Mouse (Mus musculus): ENCODE results near the gene Nipal1. TPM values are rescaled to one million over a fixed set of nuclear protein-coding genes. Genes with fewer than 3 reads are reported as not detected.

Nipal1 gene
- total and polyA plus RNA-seq, 3 experiments, result not detected

GRCm38 (mm10) chr5:72630026-72630425, 17.6 kb upstream of the Nipal1 start:
- dilution Hi-C loops (cut with MboI; ENCODE audit: extremely low pct_ligation_motif_present, extremely low pct_unique_long_range_greater_than_20kb, low sequenced_read_pairs), result no loop called here
- no peak overlapping the region for H3K27ac ChIP-seq (ENCODE audit: insufficient read depth, low read depth)
- no peak overlapping the region for H3K4me2 ChIP-seq (ENCODE audit: insufficient read depth, low read depth, poor library complexity, severe bottlenecking)
- H3K4me1 ChIP-seq (ENCODE audit: control insufficient read depth in 1 of 2, insufficient read depth in 2 of 2), result peaks cover 5% of the 10 kb centered on the region in 2 experiments; a peak in 2 of 4 replicates
- no peaks in the 10 kb centered on the region for H3K27me3 ChIP-seq (replicated peaks)
- H3K9me3 ChIP-seq (replicated peaks; ENCODE audit: low read length), result no peaks in the 10 kb centered on the region
- H3K4me3 ChIP-seq (replicated peaks in 1 of 3; ENCODE audit: low read depth in 2 of 3, low read length in 2 of 3, poor library complexity in 1 of 3), result no peak overlapping the region
- no peak for TF ChIP-seq SMC3 (IDR thresholded peaks at IDR 0.05; ENCODE audit: low read depth, low read length)
- TF ChIP-seq MXI1 (IDR thresholded peaks at IDR 0.05; ENCODE audit: low read depth, low read length), result no peak
- TF ChIP-seq ZMIZ1 (IDR thresholded peaks at IDR 0.05; ENCODE audit: low read depth, low read length), result no peak
- no peak for TF ChIP-seq ZKSCAN1 (IDR thresholded peaks at IDR 0.05; ENCODE audit: borderline replicate concordance, low read depth, low read length)
- in situ Hi-C loops (cut with MboI; ENCODE audit: low pct_ligation_motif_present, low pct_unique_long_range_greater_than_20kb, low sequenced_read_pairs), result no loop called here
- H3K36me3 ChIP-seq (replicated peaks in 1 of 2; ENCODE audit: control insufficient read depth in 1 of 2, insufficient read depth in 1 of 2, low read length in 1 of 2), result no peaks in the 10 kb centered on the region
- H3K9ac ChIP-seq (ENCODE audit: insufficient read depth, low read depth), result no peak overlapping the region
- no peaks in the 10 kb centered on the region for H3K79me2 ChIP-seq (replicated peaks; ENCODE audit: control insufficient read depth, extremely low read depth, insufficient read depth, poor library complexity, severe bottlenecking)
- no peak for DNase-seq (ENCODE audit: extremely low read depth)

GRCm38 (mm10) chr5:72634791-72635271, 12.8 kb upstream of the Nipal1 start:
- H3K27me3 ChIP-seq (replicated peaks), result no peaks in the 10 kb centered on the region
- no peak overlapping the region for H3K9ac ChIP-seq (ENCODE audit: insufficient read depth, low read depth)
- H3K4me3 ChIP-seq (replicated peaks in 1 of 3; ENCODE audit: low read depth in 2 of 3, low read length in 2 of 3, poor library complexity in 1 of 3), result no peak overlapping the region
- H3K4me1 ChIP-seq (ENCODE audit: control insufficient read depth in 1 of 2, insufficient read depth in 2 of 2), result peaks cover 11 to 20% of the 10 kb centered on the region in 2 experiments
- H3K27ac ChIP-seq (ENCODE audit: insufficient read depth, low read depth), result no peak overlapping the region
- no peaks in the 10 kb centered on the region for H3K9me3 ChIP-seq (replicated peaks; ENCODE audit: low read length)
- no peaks in the 10 kb centered on the region for H3K79me2 ChIP-seq (replicated peaks; ENCODE audit: control insufficient read depth, extremely low read depth, insufficient read depth, poor library complexity, severe bottlenecking)
- in situ Hi-C loops (cut with MboI; ENCODE audit: low pct_ligation_motif_present, low pct_unique_long_range_greater_than_20kb, low sequenced_read_pairs) (no loop called here), dilution Hi-C loops (cut with MboI; ENCODE audit: extremely low pct_ligation_motif_present, extremely low pct_unique_long_range_greater_than_20kb, low sequenced_read_pairs) (no loop called here)
- no peaks in the 10 kb centered on the region for H3K36me3 ChIP-seq (replicated peaks in 1 of 2; ENCODE audit: control insufficient read depth in 1 of 2, insufficient read depth in 1 of 2, low read length in 1 of 2)
- TF ChIP-seq HCFC1 (IDR thresholded peaks at IDR 0.05; ENCODE audit: low read depth, low read length) (no peak), USF2 (conservative IDR thresholded peaks at IDR 0.05; ENCODE audit: low read depth, low read length) (no peak), CHD1 (IDR thresholded peaks at IDR 0.05; ENCODE audit: low read depth, low read length) (no peak)
- DNase-seq (ENCODE audit: extremely low read depth), result peak; percentile 29
- H3K4me2 ChIP-seq (ENCODE audit: insufficient read depth, low read depth, poor library complexity, severe bottlenecking), result no peak overlapping the region

- Histone ChIP-seq H3K36me3 (replicated peaks in 1 of 2; ENCODE audit: control insufficient read depth in 1 of 2, insufficient read depth in 1 of 2, low read length in 1 of 2) (no peaks in the 10 kb centered on the region), H3K4me2 (ENCODE audit: insufficient read depth, low read depth, poor library complexity, severe bottlenecking) (no peak overlapping the region; the same call in 1 of the 2 replicates), H3K9ac (ENCODE audit: insufficient read depth, low read depth) (no peak overlapping the region), H3K9me3 (replicated peaks; ENCODE audit: low read length) (no peaks in the 10 kb centered on the region), H3K79me2 (replicated peaks; ENCODE audit: control insufficient read depth, extremely low read depth, insufficient read depth, poor library complexity, severe bottlenecking) (no peaks in the 10 kb centered on the region), H3K27ac (ENCODE audit: insufficient read depth, low read depth) (no peak overlapping the region), H3K27me3 (replicated peaks) (no peaks in the 10 kb centered on the region), H3K4me3 (replicated peaks in 1 of 3; ENCODE audit: low read depth in 2 of 3, low read length in 2 of 3, poor library complexity in 1 of 3) (no peak overlapping the region), H3K4me1 (ENCODE audit: control insufficient read depth in 1 of 2, insufficient read depth in 2 of 2) (peaks cover 11 to 20% of the 10 kb centered on the region in 2 experiments)
- in situ Hi-C loops (cut with MboI; ENCODE audit: low pct_ligation_motif_present, low pct_unique_long_range_greater_than_20kb, low sequenced_read_pairs) (no loop called here), dilution Hi-C loops (cut with MboI; ENCODE audit: extremely low pct_ligation_motif_present, extremely low pct_unique_long_range_greater_than_20kb, low sequenced_read_pairs) (no loop called here)
- peak; percentile 45 for DNase-seq (ENCODE audit: extremely low read depth)
- TF ChIP-seq PAX5 (IDR thresholded peaks at IDR 0.05; ENCODE audit: low read length), result no peak
- 0 out of 2 replicates have a peak, but pooled peaks have one; percentile 2 for TF ChIP-seq BHLHE40 (IDR thresholded peaks at IDR 0.05; ENCODE audit: low read depth, low read length)
- TF ChIP-seq CHD2 (IDR thresholded peaks at IDR 0.05; ENCODE audit: low read length), result no peak
- TF ChIP-seq HCFC1 (IDR thresholded peaks at IDR 0.05; ENCODE audit: low read depth, low read length), result no peak
- 0 out of 2 replicates have a peak, but pooled peaks have one; percentile 25 for TF ChIP-seq ETS1 (conservative IDR thresholded peaks at IDR 0.05; ENCODE audit: low read depth, low read length)
- TF ChIP-seq KAT2A (IDR thresholded peaks at IDR 0.05; ENCODE audit: insufficient replicate concordance, low read length), result no peak
- TF ChIP-seq ZNF384 (IDR thresholded peaks at IDR 0.05; ENCODE audit: low read depth, low read length), result no peak
- no peak for TF ChIP-seq POLR2AphosphoS2 (IDR thresholded peaks at IDR 0.05; ENCODE audit: low read depth, low read length)
- no peak for TF ChIP-seq TCF12 (IDR thresholded peaks at IDR 0.05; ENCODE audit: low read depth, low read length)
Measured at GRCm38 (mm10) chr5:72636122-72636521, 11.5 kb upstream of the Nipal1 start.

Measured in CH12.LX (cell line).